Mouse (Mus musculus): ENCODE data around the gene Uvrag. TPM values are rescaled to one million over a fixed set of nuclear protein-coding genes. Genes with fewer than 3 reads are reported as not detected.

The Uvrag gene
- polyA plus RNA-seq, 1 experiment from 2014 or later: 14.8 TPM

- H3K27ac ChIP-seq (ENCODE audit: low read length): no peak overlapping the region
- no peak overlapping the region for H3K4me3 ChIP-seq (replicated peaks; ENCODE audit: low read length)
- no peak overlapping the region for H3K9ac ChIP-seq (ENCODE audit: low read length)
- H3K9me3 ChIP-seq (replicated peaks; ENCODE audit: control insufficient read depth, low read length): no peaks in the 10 kb centered on the region
- no peak overlapping the region for H3K4me2 ChIP-seq (ENCODE audit: low read depth, low read length)
- ATAC-seq (ENCODE audit: insufficient read depth, low FRiP score): no peak
- peaks cover 16% of the 10 kb centered on the region for H3K4me1 ChIP-seq (ENCODE audit: control insufficient read depth, insufficient read depth, low read length)
- no peaks in the 10 kb centered on the region for H3K27me3 ChIP-seq (ENCODE audit: control insufficient read depth, insufficient read depth, low read length)
- no peaks in the 10 kb centered on the region for H3K36me3 ChIP-seq (ENCODE audit: control insufficient read depth, insufficient read depth, low read length)
Measured at GRCm38 (mm10) chr7:98998722-98999121, 142.2 kb downstream of the Uvrag start.

- 67% methylated on average over 7 of the region's 7 CpGs for WGBS
- Histone ChIP-seq H3K27ac (ENCODE audit: low read length) (peak overlapping the region; percentile 60), H3K9me3 (replicated peaks; ENCODE audit: control insufficient read depth, low read length) (no peaks in the 10 kb centered on the region), H3K4me2 (ENCODE audit: low read depth, low read length) (no peak overlapping the region), H3K36me3 (ENCODE audit: control insufficient read depth, insufficient read depth, low read length) (no peaks in the 10 kb centered on the region), H3K4me1 (ENCODE audit: control insufficient read depth, insufficient read depth, low read length) (peaks cover 16% of the 10 kb centered on the region), H3K4me3 (replicated peaks; ENCODE audit: low read length) (no peak overlapping the region), H3K27me3 (ENCODE audit: control insufficient read depth, insufficient read depth, low read length) (no peaks in the 10 kb centered on the region), H3K9ac (ENCODE audit: low read length) (no peak overlapping the region)
- no peak for ATAC-seq (ENCODE audit: insufficient read depth, low FRiP score)
Measured at GRCm38 (mm10) chr7:98997760-98998159, 143.2 kb downstream of the Uvrag start.

- 92% methylated on average over 6 of the region's 6 CpGs for WGBS
- H3K4me2 ChIP-seq (ENCODE audit: low read depth, low read length): no peak overlapping the region
- no peaks in the 10 kb centered on the region for H3K27me3 ChIP-seq (ENCODE audit: control insufficient read depth, insufficient read depth, low read length)
- no peaks in the 10 kb centered on the region for H3K9me3 ChIP-seq (replicated peaks; ENCODE audit: control insufficient read depth, low read length)
- H3K36me3 ChIP-seq (ENCODE audit: control insufficient read depth, insufficient read depth, low read length): no peaks in the 10 kb centered on the region
- peaks cover 16% of the 10 kb centered on the region for H3K4me1 ChIP-seq (ENCODE audit: control insufficient read depth, insufficient read depth, low read length)
- H3K27ac ChIP-seq (ENCODE audit: low read length): peak overlapping the region; percentile 60
- H3K4me3 ChIP-seq (replicated peaks; ENCODE audit: low read length): no peak overlapping the region
- ATAC-seq (ENCODE audit: insufficient read depth, low FRiP score): no peak
- no peak overlapping the region for H3K9ac ChIP-seq (ENCODE audit: low read length)
Measured at GRCm38 (mm10) chr7:98996791-98997190, 144.2 kb downstream of the Uvrag start.

GRCm38 (mm10) chr7:98995126-98995727 is 145.7 kb downstream of the Uvrag start:
- Histone ChIP-seq H3K4me2 (ENCODE audit: low read depth, low read length) (no peak overlapping the region), H3K9ac (ENCODE audit: low read length) (no peak overlapping the region), H3K9me3 (replicated peaks; ENCODE audit: control insufficient read depth, low read length) (no peaks in the 10 kb centered on the region), H3K27ac (ENCODE audit: low read length) (no peak overlapping the region), H3K4me1 (ENCODE audit: control insufficient read depth, insufficient read depth, low read length) (peaks cover 16% of the 10 kb centered on the region), H3K4me3 (replicated peaks; ENCODE audit: low read length) (no peak overlapping the region), H3K27me3 (ENCODE audit: control insufficient read depth, insufficient read depth, low read length) (no peaks in the 10 kb centered on the region), H3K36me3 (ENCODE audit: control insufficient read depth, insufficient read depth, low read length) (no peaks in the 10 kb centered on the region)
- ATAC-seq (ENCODE audit: insufficient read depth, low FRiP score): no peak
- WGBS: 74% methylated on average over 5 of the region's 5 CpGs

GRCm38 (mm10) chr7:98994137-98994536 is 146.8 kb downstream of the Uvrag start:
- no peaks in the 10 kb centered on the region for H3K27me3 ChIP-seq (ENCODE audit: control insufficient read depth, insufficient read depth, low read length)
- no peaks in the 10 kb centered on the region for H3K36me3 ChIP-seq (ENCODE audit: control insufficient read depth, insufficient read depth, low read length)
- no peaks in the 10 kb centered on the region for H3K9me3 ChIP-seq (replicated peaks; ENCODE audit: control insufficient read depth, low read length)
- H3K4me3 ChIP-seq (replicated peaks; ENCODE audit: low read length): no peak overlapping the region
- no peak overlapping the region for H3K4me2 ChIP-seq (ENCODE audit: low read depth, low read length)
- peaks cover 16% of the 10 kb centered on the region for H3K4me1 ChIP-seq (ENCODE audit: control insufficient read depth, insufficient read depth, low read length)
- no peak for ATAC-seq (ENCODE audit: insufficient read depth, low FRiP score)
- no peak overlapping the region for H3K9ac ChIP-seq (ENCODE audit: low read length)
- H3K27ac ChIP-seq (ENCODE audit: low read length): no peak overlapping the region
- WGBS: 57% methylated on average over 6 of the region's 6 CpGs

- H3K4me2 ChIP-seq (ENCODE audit: low read depth, low read length): no peak overlapping the region
- H3K36me3 ChIP-seq (ENCODE audit: control insufficient read depth, insufficient read depth, low read length): no peaks in the 10 kb centered on the region
- no peak overlapping the region for H3K9ac ChIP-seq (ENCODE audit: low read length)
- H3K9me3 ChIP-seq (replicated peaks; ENCODE audit: control insufficient read depth, low read length): no peaks in the 10 kb centered on the region
- H3K27me3 ChIP-seq (ENCODE audit: control insufficient read depth, insufficient read depth, low read length): no peaks in the 10 kb centered on the region
- no peak for ATAC-seq (ENCODE audit: insufficient read depth, low FRiP score)
- H3K4me1 ChIP-seq (ENCODE audit: control insufficient read depth, insufficient read depth, low read length): peaks cover 13% of the 10 kb centered on the region
- H3K27ac ChIP-seq (ENCODE audit: low read length): no peak overlapping the region
- whole genome bisulfite sequencing: 74% methylated on average over 4 of the region's 4 CpGs
- H3K4me3 ChIP-seq (replicated peaks; ENCODE audit: low read length): no peak overlapping the region
Measured at GRCm38 (mm10) chr7:98993395-98993794, 147.5 kb downstream of the Uvrag start.

- no peak overlapping the region for H3K9ac ChIP-seq (ENCODE audit: low read length)
- no peak for ATAC-seq (ENCODE audit: insufficient read depth, low FRiP score)
- H3K4me3 ChIP-seq (replicated peaks; ENCODE audit: low read length): no peak overlapping the region
- H3K4me1 ChIP-seq (ENCODE audit: control insufficient read depth, insufficient read depth, low read length): peaks cover 9% of the 10 kb centered on the region; the same call in 1 of the 2 replicates
- no peaks in the 10 kb centered on the region for H3K36me3 ChIP-seq (ENCODE audit: control insufficient read depth, insufficient read depth, low read length)
- no peak overlapping the region for H3K27ac ChIP-seq (ENCODE audit: low read length)
- no peaks in the 10 kb centered on the region for H3K27me3 ChIP-seq (ENCODE audit: control insufficient read depth, insufficient read depth, low read length)
- 89% methylated on average over 2 of the region's 2 CpGs for WGBS
- H3K4me2 ChIP-seq (ENCODE audit: low read depth, low read length): no peak overlapping the region
- H3K9me3 ChIP-seq (replicated peaks; ENCODE audit: control insufficient read depth, low read length): no peaks in the 10 kb centered on the region
Measured at GRCm38 (mm10) chr7:98991204-98991761, 149.7 kb downstream of the Uvrag start.

- no peak overlapping the region for H3K4me3 ChIP-seq (replicated peaks; ENCODE audit: low read length)
- WGBS: 86% methylated on average over 1 of the region's 1 CpGs
- no peaks in the 10 kb centered on the region for H3K9me3 ChIP-seq (replicated peaks; ENCODE audit: control insufficient read depth, low read length)
- no peak overlapping the region for H3K27ac ChIP-seq (ENCODE audit: low read length)
- H3K27me3 ChIP-seq (ENCODE audit: control insufficient read depth, insufficient read depth, low read length): no peaks in the 10 kb centered on the region
- no peaks in the 10 kb centered on the region for H3K36me3 ChIP-seq (ENCODE audit: control insufficient read depth, insufficient read depth, low read length)
- no peak overlapping the region for H3K9ac ChIP-seq (ENCODE audit: low read length)
- H3K4me2 ChIP-seq (ENCODE audit: low read depth, low read length): no peak overlapping the region
- H3K4me1 ChIP-seq (ENCODE audit: control insufficient read depth, insufficient read depth, low read length): peaks cover 6% of the 10 kb centered on the region; the same call in 1 of the 2 replicates
- ATAC-seq (ENCODE audit: insufficient read depth, low FRiP score): no peak
Measured at GRCm38 (mm10) chr7:98990510-98990909, 150.4 kb downstream of the Uvrag start.

GRCm38 (mm10) chr7:98986962-98987441 is 153.9 kb downstream of the Uvrag start:
- H3K9ac ChIP-seq (ENCODE audit: low read length): no peak overlapping the region
- no peak for ATAC-seq (ENCODE audit: insufficient read depth, low FRiP score)
- no peak overlapping the region for H3K4me3 ChIP-seq (replicated peaks; ENCODE audit: low read length)
- no peak overlapping the region for H3K27ac ChIP-seq (ENCODE audit: low read length)
- no peaks in the 10 kb centered on the region for H3K27me3 ChIP-seq (ENCODE audit: control insufficient read depth, insufficient read depth, low read length)
- no peaks in the 10 kb centered on the region for H3K9me3 ChIP-seq (replicated peaks; ENCODE audit: control insufficient read depth, low read length)
- no peaks in the 10 kb centered on the region for H3K4me1 ChIP-seq (ENCODE audit: control insufficient read depth, insufficient read depth, low read length)
- no peak overlapping the region for H3K4me2 ChIP-seq (ENCODE audit: low read depth, low read length)
- WGBS: 81% methylated on average over 14 of the region's 14 CpGs
- no peaks in the 10 kb centered on the region for H3K36me3 ChIP-seq (ENCODE audit: control insufficient read depth, insufficient read depth, low read length)
